Mouse (Mus musculus): ENCODE data around the gene Xrn2.
A peak's percentile ranks its signal among the peaks of the same experiment; 100 is the strongest.
"Not testable (repeated sequence)": the region's sequence is repeated elsewhere in the genome, so short reads cannot be mapped to it uniquely, and the experiment has no call there.

The Xrn2 gene

DNA sequence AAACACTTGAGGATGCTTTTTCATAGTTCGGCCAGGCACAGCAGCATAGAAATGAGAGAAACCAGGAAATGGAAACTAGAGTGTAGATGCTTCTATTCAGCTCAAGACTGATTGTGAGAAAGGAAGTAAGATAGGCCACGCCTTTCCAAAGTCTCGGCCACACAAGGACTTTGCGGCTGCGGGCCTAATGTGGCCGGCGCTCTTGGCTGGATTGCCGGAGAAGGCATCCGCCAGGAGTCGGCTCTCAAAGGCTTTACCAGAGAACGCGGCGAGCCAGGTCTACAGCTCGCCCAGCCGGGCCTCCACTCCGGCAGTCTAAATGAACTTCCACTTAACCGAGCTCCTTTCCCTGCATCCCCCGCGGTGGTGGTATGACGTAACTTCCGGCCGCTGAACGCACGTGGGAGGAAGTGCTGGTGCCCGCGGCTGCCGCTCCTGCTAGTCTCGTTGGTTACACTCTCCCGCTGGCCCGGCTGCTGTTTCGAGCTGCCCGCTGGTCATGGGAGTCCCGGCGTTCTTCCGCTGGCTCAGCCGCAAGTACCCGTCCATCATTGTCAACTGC is at the start of gene Xrn2:
Gene Xrn2 (plus strand): TSS at position 374 of the 562 bp plus-strand sequence.
- DNase-seq = peak; percentile 95

DNA sequence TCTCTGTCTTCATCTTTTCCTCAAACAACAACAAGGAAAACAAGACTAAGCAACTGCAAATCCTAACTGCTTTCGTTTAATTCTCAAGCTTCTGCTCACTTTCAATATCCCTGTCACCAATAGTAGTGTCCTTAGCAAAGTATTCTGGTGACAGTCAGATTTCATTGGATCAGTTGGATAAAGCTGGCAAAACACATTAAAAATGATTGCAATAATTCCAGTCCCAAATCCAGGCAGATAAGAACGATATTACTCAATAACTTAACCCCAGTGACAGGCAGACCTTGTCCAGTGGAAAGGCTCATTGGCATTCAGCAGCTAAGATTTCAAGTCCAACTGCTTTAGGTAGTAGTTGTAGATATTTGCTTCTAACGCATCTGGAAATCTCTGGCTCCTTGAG is 37.8 kb upstream of the Xrn2 start:
- no peak for DNase-seq

- DNase-seq = no peak
Measured at GRCm38 (mm10) chr2:146975453-146976028, 37.3 kb upstream of the Xrn2 start.

DNA sequence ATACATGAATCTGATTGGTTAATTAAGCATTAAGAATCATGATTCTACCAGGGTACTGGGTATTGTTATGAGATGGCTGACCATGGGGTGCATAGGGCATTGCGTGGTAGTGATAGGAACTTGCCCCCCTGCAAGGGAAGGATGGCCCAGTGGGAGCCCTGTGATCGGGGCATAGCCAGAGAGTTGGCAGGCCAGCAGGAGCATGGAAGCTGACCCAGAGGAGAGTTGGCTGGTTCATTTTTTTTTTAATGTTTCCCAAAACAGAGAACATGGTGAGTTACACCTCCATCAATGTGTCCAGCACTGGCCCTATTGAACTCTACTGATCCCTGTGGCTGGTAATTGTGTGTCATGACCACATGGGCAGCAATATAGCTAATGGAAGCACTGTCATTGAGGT is 30.0 kb upstream of the Xrn2 start:
- DNase-seq = no peak

DNA sequence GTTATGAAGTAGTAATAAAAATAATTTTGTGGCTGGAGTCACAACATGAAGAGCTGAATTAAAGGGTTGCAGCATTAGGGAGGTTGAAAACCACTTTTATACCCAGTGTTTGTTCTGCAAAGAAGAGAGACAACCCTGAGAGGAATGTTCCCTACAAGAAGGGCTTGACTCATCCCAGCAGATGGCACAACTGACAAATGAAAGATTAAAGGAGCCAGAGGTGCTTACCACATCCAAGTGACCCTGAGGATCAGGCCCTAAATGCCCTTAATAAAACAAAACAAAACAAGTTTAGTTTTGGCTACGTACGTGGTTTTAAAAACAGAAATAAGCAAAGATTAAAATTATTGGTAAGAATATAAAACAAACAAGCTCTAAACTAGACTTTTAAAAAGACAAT is 28.0 kb upstream of the Xrn2 start:
- DNase-seq = no peak

DNA sequence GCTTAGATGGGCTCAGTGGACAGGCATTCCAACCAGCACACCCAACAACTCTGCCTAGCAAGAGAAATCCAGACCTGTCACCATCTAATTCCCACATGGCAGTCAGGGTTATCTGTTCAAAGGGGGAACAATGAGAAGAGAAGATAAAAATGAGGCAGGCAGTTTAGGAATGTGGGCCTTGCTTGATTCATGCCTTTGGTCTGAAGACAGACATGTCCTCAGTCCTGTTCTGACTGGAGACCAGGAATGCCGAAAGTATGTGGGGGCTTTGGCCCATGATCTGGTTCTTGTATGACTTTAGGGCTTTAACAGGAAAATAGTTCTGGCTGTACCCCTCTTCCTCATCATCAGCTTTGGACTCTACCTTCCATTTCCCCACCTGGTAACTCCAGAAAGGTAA is 27.0 kb upstream of the Xrn2 start:
- DNase-seq = no peak

DNA sequence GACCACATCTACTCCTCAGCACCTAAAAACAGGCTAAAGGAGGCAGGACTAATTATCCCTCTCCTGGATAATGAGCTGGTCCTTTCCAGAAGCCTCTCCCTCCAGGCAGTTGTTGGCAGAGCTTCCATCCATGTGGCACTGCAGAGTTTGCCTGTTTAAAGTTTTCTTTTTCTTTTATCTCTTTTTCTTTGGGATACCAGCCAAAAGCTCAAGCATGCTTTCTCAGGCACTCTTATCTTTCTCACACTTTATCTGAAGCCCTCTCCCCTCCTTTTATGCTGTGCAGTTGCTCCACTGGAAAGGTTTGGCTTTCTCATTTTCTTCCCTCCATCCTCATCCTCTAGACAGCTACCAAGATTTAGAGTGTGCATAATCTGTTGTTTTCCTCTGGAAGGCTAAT is 26.4 kb upstream of the Xrn2 start:
- DNase-seq = no peak

- no peak for DNase-seq
Measured at GRCm38 (mm10) chr2:147007265-147007664, 5.5 kb upstream of the Xrn2 start.

GRCm38 (mm10) chr2:147009084-147009483 is 3.7 kb upstream of the Xrn2 start:
- DNase-seq = no peak

DNA sequence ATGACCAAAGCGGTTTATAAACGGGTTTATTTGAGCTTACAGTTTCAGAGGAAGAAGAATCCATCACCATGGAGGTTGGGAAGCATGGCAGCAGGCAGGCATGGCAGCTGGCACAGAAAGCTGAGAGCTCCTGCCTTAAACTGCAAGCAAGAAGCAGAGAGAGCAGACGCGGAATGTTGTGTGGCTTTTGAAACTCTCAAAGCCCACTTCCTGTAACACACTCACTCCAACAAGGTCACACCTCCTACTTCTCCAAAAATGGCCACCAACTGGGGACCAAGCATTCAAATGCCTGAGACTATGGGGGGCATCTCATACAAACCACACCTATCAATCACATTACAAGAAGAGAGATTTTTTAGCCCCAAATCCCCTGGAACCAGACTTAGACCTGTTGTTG is 2.7 kb upstream of the Xrn2 start:
- DNase-seq = no peak

DNA sequence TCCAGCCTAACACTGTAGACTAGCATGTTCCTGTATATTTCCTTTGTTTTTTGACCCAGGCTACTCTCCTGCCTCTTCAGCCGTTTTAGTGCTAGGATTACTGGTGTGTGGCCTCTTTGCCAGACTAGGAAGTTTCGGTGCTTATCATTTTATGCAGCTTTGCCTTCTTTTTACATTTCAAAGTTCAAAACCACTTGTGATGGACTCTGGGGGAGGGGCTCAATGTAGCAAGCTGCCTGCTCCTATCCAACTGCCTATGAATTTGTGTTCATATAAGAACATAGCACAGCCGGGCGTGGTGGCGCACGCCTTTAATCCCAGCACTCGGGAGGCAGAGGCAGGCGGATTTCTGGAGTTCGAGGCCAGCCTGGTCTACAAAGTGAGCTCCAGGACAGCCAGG is 1.8 kb upstream of the Xrn2 start:
- DNase-seq = no peak

GRCm38 (mm10) chr2:147011474-147012140 is 1.2 kb upstream of the Xrn2 start:
- DNase-seq = no peak

- peak; percentile 11 for DNase-seq
Measured at GRCm38 (mm10) chr2:147012141-147012622, 614 bp upstream of the Xrn2 start.

- DNase-seq = no peak
Measured at GRCm38 (mm10) chr2:147013194-147013969, 586 bp downstream of the Xrn2 start.

GRCm38 (mm10) chr2:147014101-147014886 is 1.5 kb downstream of the Xrn2 start:
- DNase-seq = no peak

GRCm38 (mm10) chr2:147022041-147022440 is 9.2 kb downstream of the Xrn2 start:
- DNase-seq = not testable (repeated sequence)

GRCm38 (mm10) chr2:147023067-147023466 is 10.3 kb downstream of the Xrn2 start:
- no peak for DNase-seq

DNA sequence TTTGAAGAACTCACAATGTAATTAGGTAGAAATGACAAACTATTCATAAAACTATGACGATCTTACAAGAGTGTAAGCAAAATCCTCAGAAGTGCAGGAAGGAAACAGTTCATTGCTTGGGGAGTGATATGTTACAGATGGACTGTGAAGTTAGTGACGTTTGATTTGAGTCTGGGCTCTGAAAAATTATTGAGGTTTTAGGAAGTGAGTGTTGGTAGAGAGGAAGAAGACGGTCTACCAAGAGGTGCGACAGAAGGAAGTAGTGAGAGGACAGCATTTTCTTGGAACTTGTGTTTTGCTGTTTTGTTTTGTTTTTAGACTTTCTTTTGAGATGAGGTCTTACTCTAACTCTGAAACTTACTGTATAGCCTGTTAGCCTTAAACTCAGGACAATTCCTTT is 10.8 kb downstream of the Xrn2 start:
- no peak for DNase-seq

DNA sequence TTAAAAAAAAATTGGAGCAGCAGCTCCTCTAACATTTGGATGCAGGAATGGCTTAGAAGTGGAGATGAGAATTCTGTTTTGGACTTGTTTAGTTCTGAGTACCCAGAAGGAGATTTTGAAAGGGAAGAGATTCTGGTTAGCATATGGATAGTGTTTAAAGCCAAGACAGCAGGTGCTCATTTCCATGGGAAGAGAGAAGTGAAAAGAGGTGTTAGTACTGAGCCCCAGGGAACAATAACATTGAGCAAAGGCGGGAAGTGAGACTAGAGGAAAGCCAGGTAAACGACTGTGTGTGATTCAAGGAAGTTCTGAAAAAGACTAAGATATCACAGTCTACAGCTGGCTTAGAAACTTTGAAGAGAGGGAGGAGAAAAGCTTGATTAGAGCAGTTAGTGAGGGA is 20.3 kb downstream of the Xrn2 start:
- DNase-seq = no peak

DNA sequence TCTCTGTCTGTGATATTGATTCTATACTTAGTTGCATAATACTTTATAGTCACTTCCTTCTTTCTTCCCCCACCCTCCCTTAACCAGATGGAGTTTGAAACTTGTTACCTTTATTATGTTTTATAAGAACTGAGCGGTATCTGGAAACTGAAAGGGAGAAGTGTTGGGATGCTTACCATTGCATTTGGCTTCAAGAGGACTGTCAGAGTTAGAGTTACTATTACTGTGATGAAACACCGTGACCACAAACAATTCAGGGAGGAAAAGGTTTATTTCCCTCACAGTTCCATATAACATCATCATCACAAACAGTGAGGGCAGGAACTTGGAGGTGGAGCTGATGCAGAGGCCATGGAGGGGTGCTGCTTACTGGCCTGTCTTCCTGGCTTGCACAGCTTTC is 23.1 kb downstream of the Xrn2 start:
- no peak for DNase-seq

DNA sequence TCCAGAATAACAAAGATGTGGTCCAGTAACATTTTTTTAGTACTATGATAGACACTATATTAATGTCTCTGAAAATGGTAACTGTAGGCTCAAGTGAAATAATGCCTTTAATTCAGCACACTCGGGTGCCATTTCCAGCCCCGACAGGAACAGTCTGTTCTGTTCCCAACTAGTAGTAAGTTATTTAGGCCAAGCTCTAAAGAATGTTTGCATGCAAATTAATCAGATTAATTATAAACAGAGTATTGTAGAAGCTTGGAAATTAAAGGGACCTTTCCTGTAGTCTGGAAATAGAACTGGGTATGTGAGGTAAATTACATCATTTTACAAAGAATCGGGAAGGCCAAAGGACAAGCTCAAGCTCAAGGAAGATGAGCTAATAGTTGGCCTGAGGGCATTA is 34.3 kb downstream of the Xrn2 start:
- DNase-seq = no peak

GRCm38 (mm10) chr2:147053229-147053892 is 40.6 kb downstream of the Xrn2 start:
- no peak for DNase-seq
